Mouse (Mus musculus): Measurements from ENCODE around the gene Zfp281.

DNA sequence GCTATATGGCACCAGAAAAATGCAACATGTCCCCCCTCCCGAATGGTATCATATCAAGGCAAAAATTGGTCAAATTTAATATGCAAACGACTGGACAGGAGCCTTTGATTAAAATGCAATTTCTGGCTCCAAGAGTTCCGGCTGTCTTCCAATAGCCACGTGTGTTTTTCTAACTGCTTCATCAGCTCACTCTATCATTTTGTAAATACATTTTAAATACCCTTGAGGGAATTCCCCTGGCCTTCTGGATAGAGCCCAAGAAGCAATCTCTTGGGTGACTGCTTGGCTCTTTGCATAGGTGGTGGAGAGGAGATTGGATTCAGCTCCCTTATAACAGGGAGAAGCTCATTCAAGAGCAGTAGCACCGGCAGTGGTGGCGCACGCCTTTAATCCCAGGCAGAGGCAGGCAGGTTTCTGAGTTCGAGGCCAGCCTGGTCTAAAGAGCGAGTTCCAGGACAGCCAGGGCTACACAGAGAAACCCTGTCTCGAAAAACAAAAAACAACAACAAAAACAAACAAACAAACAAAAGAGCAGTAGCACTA, 23.3 kb upstream of the Zfp281 start:
- TF ChIP-seq CTCF (IDR thresholded peaks at IDR 0.05; ENCODE audit: borderline replicate concordance, insufficient read depth, low read depth, low read length) (no peak), POLR2A (IDR thresholded peaks at IDR 0.05; ENCODE audit: borderline replicate concordance, insufficient read depth, low read length) (no peak)
